Mouse (Mus musculus): Measurements from ENCODE around the gene Aanat. TPM values are rescaled to one million over a fixed set of nuclear protein-coding genes. Genes with fewer than 3 reads are reported as not detected.

Gene Aanat
- total and polyA plus RNA-seq, 3 experiments = not detected

DNA sequence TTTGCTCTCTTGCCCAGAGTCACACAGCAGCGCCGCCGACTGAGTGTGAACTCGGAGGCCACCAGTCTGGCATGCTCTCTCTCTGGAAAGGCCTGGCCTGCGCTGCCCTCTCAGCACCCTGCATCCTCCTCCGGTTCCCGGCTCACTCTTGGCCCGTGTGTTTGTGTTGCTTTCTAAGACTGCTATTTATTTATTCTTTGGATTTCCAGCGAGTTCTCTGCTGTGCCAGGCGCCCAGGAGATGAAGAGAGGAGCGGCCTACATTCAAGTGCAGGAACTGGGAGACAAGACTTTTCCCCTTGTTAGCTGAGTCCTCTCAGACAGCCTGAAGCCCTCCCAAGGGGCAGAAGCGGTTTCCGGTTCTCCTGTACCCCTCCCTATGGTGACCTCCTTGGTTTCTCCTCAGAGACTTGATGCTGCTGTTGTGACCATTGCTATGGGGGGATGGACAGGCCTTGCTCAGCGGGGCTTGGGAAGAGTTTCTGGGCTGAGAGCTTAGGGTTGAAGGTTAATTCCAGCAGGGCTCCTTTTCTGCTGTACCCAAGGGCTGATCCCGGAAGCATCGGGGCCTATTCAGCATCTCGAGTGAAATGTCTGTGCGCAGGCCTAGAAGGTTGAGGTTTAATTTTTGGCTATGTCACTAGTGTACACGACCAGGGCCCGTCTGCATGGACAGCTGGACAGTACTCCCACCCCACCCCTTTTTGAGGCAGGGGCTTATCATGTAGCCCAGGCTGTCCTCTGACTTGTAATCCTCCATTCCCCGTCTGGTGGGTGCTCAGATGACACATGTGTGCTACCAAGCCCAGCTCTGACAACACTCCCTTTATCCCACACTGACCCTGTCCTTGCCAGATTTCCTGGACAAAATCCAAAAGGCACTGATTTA lies 58.2 kb downstream of the Aanat start:
- Histone ChIP-seq H3K9ac (ENCODE audit: insufficient read depth, low read depth) (no peak overlapping the region), H3K4me1 (ENCODE audit: control insufficient read depth in 1 of 2, insufficient read depth in 2 of 2) (peaks cover 3 to 38% of the 10 kb centered on the region in 2 experiments; a peak in 3 of 4 replicates), H3K79me2 (replicated peaks; ENCODE audit: control insufficient read depth, extremely low read depth, insufficient read depth, poor library complexity, severe bottlenecking) (no peaks in the 10 kb centered on the region), H3K27ac (ENCODE audit: insufficient read depth, low read depth) (no peak overlapping the region), H3K4me2 (ENCODE audit: insufficient read depth, low read depth, poor library complexity, severe bottlenecking) (no peak overlapping the region), H3K36me3 (replicated peaks in 1 of 2; ENCODE audit: control insufficient read depth in 1 of 2, insufficient read depth in 1 of 2, low read length in 1 of 2) (no peaks in the 10 kb centered on the region), H3K9me3 (replicated peaks; ENCODE audit: low read length) (peaks cover 3% of the 10 kb centered on the region), H3K27me3 (replicated peaks) (peaks cover 53% of the 10 kb centered on the region), H3K4me3 (replicated peaks in 1 of 3; ENCODE audit: low read depth in 2 of 3, low read length in 2 of 3, poor library complexity in 1 of 3) (no peak overlapping the region)
- in situ Hi-C loops (cut with MboI; ENCODE audit: low pct_ligation_motif_present, low pct_unique_long_range_greater_than_20kb, low sequenced_read_pairs) (loop anchor here (5.0 to 10.0 kb wide), 2 partner anchors 163 to 410 kb away; no protein-coding TSS in a partner anchor), dilution Hi-C loops (cut with MboI; ENCODE audit: extremely low pct_ligation_motif_present, extremely low pct_unique_long_range_greater_than_20kb, low sequenced_read_pairs) (no loop called here)
- TF ChIP-seq ELF1 (IDR thresholded peaks at IDR 0.05; ENCODE audit: low read depth, low read length) = no peak
- no peak for TF ChIP-seq MAFK (IDR thresholded peaks at IDR 0.05; ENCODE audit: insufficient replicate concordance, low read length)
- TF ChIP-seq BHLHE40 (IDR thresholded peaks at IDR 0.05; ENCODE audit: low read depth, low read length) = no peak
- TF ChIP-seq POLR2A (IDR thresholded peaks at IDR 0.05; ENCODE audit: low read depth, low read length) = no peak
- TF ChIP-seq CTCF (conservative IDR thresholded peaks at IDR 0.05 in 1 of 2, IDR thresholded peaks at IDR 0.05 in 1 of 2; ENCODE audit: low read depth in 2 of 2, low read length in 2 of 2) = no peak
- TF ChIP-seq KAT2A (IDR thresholded peaks at IDR 0.05; ENCODE audit: insufficient replicate concordance, low read length) = no peak
- no peak for TF ChIP-seq JUND (conservative IDR thresholded peaks at IDR 0.05; ENCODE audit: low read depth, low read length)
- no peak for TF ChIP-seq NELFE (IDR thresholded peaks at IDR 0.05; ENCODE audit: low read depth, low read length)
- DNase-seq (ENCODE audit: extremely low read depth) = no peak

DNA sequence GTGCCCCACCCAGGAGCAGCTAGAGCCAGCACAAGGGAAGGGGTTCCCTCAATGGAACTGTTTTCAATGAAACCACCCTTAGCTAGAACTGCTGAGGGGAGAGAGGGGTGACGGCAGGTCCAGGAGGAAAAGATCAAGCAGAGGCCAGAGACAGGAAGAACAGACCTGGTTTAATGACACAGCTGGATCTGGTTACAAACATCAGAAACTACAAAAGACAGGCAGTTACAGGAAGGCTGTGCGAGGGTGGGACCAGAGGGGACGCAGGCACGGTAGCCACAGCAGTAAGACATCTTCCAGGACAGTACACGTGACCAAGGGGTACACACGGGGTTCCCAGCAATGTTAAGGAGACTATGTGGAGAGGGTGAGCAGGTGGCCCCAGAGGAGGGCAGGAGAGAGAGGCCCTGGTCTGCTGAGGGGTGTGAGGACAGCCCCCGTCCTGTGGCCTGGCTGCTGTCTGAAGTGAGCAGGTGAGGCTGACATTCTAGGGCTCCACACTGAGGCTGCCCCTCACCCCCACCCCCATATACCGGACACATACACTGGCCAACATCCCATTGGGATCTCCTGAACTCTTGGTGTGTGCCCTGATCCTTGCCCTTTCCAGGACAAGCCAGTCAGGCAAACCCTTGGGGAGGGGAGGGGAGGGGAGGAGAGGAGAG lies 59.3 kb downstream of the Aanat start:
- no peak for TF ChIP-seq UBTF (IDR thresholded peaks at IDR 0.05; ENCODE audit: low read depth, low read length)
- no peak for TF ChIP-seq MAFK (IDR thresholded peaks at IDR 0.05; ENCODE audit: insufficient replicate concordance, low read length)
- TF ChIP-seq RAD21 (IDR thresholded peaks at IDR 0.05; ENCODE audit: low read depth, low read length) = no peak
- no peak for TF ChIP-seq TBP (conservative IDR thresholded peaks at IDR 0.05; ENCODE audit: low read depth, low read length)
- no peak for TF ChIP-seq BHLHE40 (IDR thresholded peaks at IDR 0.05; ENCODE audit: low read depth, low read length)
- no peak for TF ChIP-seq CTCF (conservative IDR thresholded peaks at IDR 0.05 in 1 of 2, IDR thresholded peaks at IDR 0.05 in 1 of 2; ENCODE audit: low read depth in 2 of 2, low read length in 2 of 2)
- no peak for TF ChIP-seq EP300 (IDR thresholded peaks at IDR 0.05; ENCODE audit: low read length)
- no peak for TF ChIP-seq MAZ (IDR thresholded peaks at IDR 0.05; ENCODE audit: low read depth, low read length)
- no peak for TF ChIP-seq POLR2AphosphoS2 (IDR thresholded peaks at IDR 0.05; ENCODE audit: low read depth, low read length)
- TF ChIP-seq SMC3 (IDR thresholded peaks at IDR 0.05; ENCODE audit: low read depth, low read length) = no peak
- no peak for TF ChIP-seq POLR2A (IDR thresholded peaks at IDR 0.05; ENCODE audit: low read depth, low read length)
- TF ChIP-seq USF2 (conservative IDR thresholded peaks at IDR 0.05; ENCODE audit: low read depth, low read length) = no peak
- TF ChIP-seq CHD2 (IDR thresholded peaks at IDR 0.05; ENCODE audit: low read length) = no peak
- no peak for TF ChIP-seq SIN3A (IDR thresholded peaks at IDR 0.05; ENCODE audit: low read length)
- no peak for TF ChIP-seq E2F4 (IDR thresholded peaks at IDR 0.05; ENCODE audit: insufficient replicate concordance, low read depth, low read length)
- TF ChIP-seq PAX5 (IDR thresholded peaks at IDR 0.05; ENCODE audit: low read length) = no peak
- no peak for TF ChIP-seq JUN (IDR thresholded peaks at IDR 0.05; ENCODE audit: insufficient read depth, low read depth, low read length)
- TF ChIP-seq USF1 (IDR thresholded peaks at IDR 0.05; ENCODE audit: low read depth, low read length) = no peak
- TF ChIP-seq MAX (IDR thresholded peaks at IDR 0.05; ENCODE audit: low read length) = no peak
- no peaks in the 10 kb centered on the region for H3K9me3 ChIP-seq (replicated peaks; ENCODE audit: low read length)
- in situ Hi-C loops (cut with MboI; ENCODE audit: low pct_ligation_motif_present, low pct_unique_long_range_greater_than_20kb, low sequenced_read_pairs) (loop anchor here (10.0 kb wide), 1 partner anchor 409 kb away; no protein-coding TSS in a partner anchor), dilution Hi-C loops (cut with MboI; ENCODE audit: extremely low pct_ligation_motif_present, extremely low pct_unique_long_range_greater_than_20kb, low sequenced_read_pairs) (no loop called here)
- H3K4me1 ChIP-seq (ENCODE audit: control insufficient read depth in 1 of 2, insufficient read depth in 2 of 2) = peaks cover 3 to 38% of the 10 kb centered on the region in 2 experiments; a peak in 3 of 4 replicates
- peaks cover 53% of the 10 kb centered on the region for H3K27me3 ChIP-seq (replicated peaks)
- DNase-seq (ENCODE audit: extremely low read depth) = no peak
- no peak overlapping the region for H3K27ac ChIP-seq (ENCODE audit: insufficient read depth, low read depth)
- H3K4me2 ChIP-seq (ENCODE audit: insufficient read depth, low read depth, poor library complexity, severe bottlenecking) = no peak overlapping the region
- H3K79me2 ChIP-seq (replicated peaks; ENCODE audit: control insufficient read depth, extremely low read depth, insufficient read depth, poor library complexity, severe bottlenecking) = no peaks in the 10 kb centered on the region
- no peak overlapping the region for H3K9ac ChIP-seq (ENCODE audit: insufficient read depth, low read depth)
- no peaks in the 10 kb centered on the region for H3K36me3 ChIP-seq (replicated peaks in 1 of 2; ENCODE audit: control insufficient read depth in 1 of 2, insufficient read depth in 1 of 2, low read length in 1 of 2)
- no peak overlapping the region for H3K4me3 ChIP-seq (replicated peaks in 1 of 3; ENCODE audit: low read depth in 2 of 3, low read length in 2 of 3, poor library complexity in 1 of 3)
